Mouse (Mus musculus) c-Kit-negative CD71-positive TER-119-positive erythroid progenitor cells, embryonic 14.5 days (primary cell): ENCODE results near the gene Cpb2.

Experiments used
- DNase-seq: peaks from one replicate; pipeline ENCODE4 v3.0.0-alpha.2; 2013; ENCODE audit warnings: low read depth, low spot score

Cpb2 gene

GRCm38 (mm10) chr14:75242087-75242486 is at the start of gene Cpb2:
TSS of gene Cpb2 (plus strand) at chr14:75242287.
- DNase-seq, result no peak

DNA sequence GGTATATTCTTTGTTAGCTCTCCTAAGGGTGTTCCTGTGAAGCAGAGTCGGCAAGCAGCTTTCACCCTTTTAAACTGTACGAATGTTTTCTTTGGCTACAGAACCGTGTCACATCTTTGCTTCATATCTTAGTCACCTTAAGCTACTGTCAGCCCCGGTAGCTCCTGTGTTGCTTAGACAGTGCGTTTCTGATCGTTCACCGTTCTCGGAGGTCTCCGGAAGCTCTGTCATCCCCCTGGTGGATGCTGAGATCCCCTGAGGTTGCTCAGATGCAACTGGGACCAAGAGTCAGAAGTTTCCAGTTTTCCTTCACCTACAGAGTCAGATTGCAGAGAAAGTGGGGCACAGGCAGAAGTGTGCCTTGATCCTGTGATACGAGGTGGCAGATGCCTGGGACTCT is 49.7 kb upstream of the Cpb2 start:
- DNase-seq, result no peak

GRCm38 (mm10) chr14:75192858-75193257 is 49.2 kb upstream of the Cpb2 start:
- no peak for DNase-seq

- no peak for DNase-seq
Observed at GRCm38 (mm10) chr14:75195530-75195929, 46.6 kb upstream of the Cpb2 start.

- peak; percentile 59 for DNase-seq
Observed at GRCm38 (mm10) chr14:75197027-75197426, 45.1 kb upstream of the Cpb2 start.

DNA sequence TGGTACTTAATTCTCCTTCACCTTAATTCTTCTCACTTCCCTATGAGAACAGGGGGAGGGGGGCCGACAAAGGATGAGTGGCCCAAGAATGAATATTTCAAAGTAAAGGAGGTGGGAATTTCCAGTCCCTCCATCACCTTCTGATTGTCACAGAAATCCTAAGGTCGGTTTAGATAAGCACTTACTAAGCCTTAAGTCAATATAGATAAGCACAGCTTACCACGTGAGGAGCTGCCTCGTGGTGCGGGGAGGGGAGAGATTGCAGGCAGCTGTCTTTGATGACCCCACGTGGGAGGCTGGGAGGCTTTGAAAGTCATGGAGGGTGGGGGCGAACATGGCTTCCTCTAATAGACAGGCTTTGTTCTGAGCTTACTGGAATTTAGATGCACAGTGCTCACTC is 44.4 kb upstream of the Cpb2 start:
- no peak for DNase-seq

GRCm38 (mm10) chr14:75205363-75206051 is 36.6 kb upstream of the Cpb2 start:
- no peak for DNase-seq

DNA sequence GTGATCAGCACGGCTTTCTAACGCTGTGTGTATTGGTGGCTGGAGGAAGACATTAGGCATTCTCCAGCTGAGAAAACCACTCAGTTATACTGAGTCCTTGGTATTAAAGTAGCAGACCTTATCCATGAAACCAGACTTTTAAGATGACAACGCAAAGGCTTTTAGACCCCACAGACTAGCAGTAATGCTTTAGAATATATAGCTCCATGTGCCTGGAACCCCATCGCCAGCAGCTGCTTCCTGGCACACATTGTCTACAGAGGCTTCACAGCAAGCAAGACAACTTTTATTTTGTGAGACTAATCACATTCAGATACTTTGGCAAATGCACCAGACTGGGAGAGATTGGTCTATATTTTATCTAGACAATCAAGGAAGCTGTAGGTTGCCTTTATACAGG is 35.8 kb upstream of the Cpb2 start:
- DNase-seq, result no peak

DNA sequence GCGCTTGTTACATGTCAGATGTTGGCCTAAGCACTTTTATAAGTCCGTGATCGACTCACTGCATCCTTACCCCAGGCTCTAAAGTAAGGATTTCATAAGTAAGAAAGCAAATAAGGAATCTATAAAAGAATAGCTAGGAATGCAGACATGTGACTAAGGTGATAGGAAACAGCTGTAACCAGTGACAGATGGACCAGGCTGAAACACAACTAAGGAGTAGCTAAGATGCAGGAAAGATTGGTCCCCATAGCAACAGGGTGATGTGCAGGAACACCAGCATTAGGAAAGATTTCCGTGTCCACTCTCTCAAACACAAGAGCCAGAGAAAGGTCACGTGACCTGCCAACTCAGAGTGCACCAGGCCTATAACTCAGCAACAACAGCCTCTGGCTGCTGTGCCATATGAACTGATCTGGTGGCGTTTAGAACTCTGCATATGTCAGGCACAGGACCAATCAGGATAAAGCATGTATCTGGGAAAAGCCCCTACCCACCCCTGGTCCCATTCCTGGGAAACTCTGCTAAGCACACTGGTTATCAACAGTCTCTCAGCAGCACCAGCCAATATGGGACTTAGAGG is 33.4 kb upstream of the Cpb2 start:
- DNase-seq, result no peak

- no peak for DNase-seq
Observed at GRCm38 (mm10) chr14:75213752-75214151, 28.3 kb upstream of the Cpb2 start.

GRCm38 (mm10) chr14:75218843-75219242 is 23.2 kb upstream of the Cpb2 start:
- DNase-seq, result no peak

GRCm38 (mm10) chr14:75219250-75219913 is 22.7 kb upstream of the Cpb2 start:
- no peak for DNase-seq

- DNase-seq, result no peak
Observed at GRCm38 (mm10) chr14:75222386-75222785, 19.7 kb upstream of the Cpb2 start.

DNA sequence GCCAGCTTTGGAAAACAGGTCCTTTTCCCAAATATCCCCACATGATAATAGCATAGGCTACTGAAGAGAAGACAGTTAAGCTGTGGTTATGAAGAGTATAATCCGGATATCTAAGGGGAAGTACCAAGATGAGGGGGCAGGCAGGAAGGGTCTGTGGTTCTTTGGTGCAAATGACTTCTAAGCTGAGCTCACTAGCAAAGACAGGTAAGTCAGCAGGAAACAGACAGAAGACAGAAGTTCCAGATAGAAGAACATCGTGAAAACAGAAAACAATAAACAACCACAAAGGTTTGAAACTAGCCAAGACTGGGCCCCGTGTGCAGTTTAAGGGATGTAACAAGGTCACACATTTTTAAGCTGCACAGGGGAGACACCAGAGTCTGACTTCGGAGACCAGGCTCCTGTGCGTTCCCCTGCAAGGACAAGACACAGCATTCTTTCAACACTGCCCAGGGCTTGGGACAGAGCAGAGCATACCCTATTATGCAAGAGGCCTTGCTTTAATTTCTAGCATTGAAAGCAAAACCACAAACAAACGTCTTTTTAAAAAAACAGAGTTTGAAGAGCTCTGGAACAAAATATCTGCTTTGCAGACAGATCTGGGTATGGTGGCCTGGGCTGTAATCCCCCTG is 14.5 kb upstream of the Cpb2 start:
- no peak for DNase-seq

GRCm38 (mm10) chr14:75229834-75230233 is 12.3 kb upstream of the Cpb2 start:
- DNase-seq, result peak; percentile 25

- DNase-seq, result no peak
Observed at GRCm38 (mm10) chr14:75233070-75233469, 9.0 kb upstream of the Cpb2 start.

GRCm38 (mm10) chr14:75235552-75235951 is 6.5 kb upstream of the Cpb2 start:
- DNase-seq, result no peak

DNA sequence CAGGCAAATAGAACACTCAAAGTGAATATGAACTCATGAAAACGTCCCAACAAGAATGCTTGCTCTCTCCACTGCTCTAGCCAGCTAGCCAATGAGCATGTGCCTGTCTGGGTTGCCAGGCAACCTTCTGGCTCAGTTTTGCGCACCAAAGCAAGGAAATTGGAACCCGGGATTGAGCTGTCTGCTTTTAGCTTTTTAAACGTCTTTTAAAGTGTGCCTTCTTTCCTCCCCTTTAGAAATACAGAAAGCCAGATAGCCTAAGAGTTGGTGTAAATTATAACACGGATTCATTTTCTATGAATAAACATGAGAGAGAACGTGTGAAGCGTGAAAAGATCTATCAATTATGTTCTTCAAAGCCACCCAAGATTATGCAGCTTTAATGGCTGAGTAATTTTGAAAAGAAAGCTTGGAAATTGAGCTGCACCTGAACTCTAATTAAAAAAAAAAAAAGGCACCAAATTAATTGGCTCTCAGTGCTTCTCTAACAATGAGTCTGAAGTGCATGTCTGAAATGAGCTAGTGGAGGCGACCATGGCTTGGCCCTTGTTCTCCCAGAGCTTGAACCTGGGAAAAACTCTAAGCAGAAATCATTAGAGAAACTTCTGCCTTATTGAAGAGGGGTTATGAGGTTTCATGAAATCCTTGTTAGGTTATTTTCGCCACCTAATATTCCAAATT is 6.0 kb upstream of the Cpb2 start:
- DNase-seq, result no peak

DNA sequence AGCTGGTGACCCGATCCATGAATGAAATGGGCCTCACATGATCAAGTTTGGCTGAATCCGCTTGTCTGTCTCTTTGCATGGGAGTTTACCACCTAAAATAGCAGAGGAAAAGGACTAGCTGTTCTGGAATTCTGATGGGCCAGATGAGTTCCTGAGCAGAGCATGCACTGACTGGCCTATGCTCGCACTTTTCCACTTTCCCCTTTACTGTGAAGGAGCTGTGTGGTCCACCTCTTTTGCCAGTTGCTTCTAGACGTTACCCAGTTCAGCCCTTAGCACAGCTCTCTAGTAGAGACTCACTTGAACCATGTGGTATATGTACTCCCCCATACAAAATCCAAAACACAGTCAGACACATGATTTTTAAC is 5.5 kb upstream of the Cpb2 start:
- DNase-seq, result no peak

- no peak for DNase-seq
Observed at GRCm38 (mm10) chr14:75237096-75237495, 5.0 kb upstream of the Cpb2 start.

DNA sequence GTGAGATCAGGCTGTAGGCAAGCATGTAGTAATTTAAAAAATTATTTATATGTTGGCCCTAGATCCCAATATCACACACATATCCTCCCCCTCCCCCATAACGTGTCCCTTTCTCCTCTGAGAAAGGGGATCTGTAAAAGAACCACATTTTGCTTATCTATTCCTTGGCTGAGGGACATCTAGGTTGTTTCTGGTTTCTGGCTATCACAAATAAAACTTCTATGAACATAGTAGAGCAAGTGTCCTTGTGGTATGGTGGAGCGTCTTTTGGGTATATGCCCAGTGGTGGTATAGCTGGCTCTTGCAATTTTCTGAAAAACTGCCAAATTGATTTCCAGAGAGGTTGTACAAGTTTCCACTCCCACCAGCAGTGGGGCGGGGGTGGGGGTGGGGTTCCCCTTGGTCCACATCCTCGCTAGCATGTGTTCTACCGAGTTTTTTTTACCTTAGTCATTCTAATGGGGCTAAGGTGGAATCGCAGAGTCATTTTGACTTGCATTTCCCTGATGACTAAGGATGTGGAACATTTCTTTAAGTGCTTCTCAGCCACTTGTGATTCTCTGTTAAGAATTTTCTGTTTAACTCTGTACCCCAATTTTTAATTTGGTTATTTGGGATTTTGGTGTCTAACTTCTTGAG is 3.9 kb upstream of the Cpb2 start:
- no peak for DNase-seq
